In the genomic region with DNA sequence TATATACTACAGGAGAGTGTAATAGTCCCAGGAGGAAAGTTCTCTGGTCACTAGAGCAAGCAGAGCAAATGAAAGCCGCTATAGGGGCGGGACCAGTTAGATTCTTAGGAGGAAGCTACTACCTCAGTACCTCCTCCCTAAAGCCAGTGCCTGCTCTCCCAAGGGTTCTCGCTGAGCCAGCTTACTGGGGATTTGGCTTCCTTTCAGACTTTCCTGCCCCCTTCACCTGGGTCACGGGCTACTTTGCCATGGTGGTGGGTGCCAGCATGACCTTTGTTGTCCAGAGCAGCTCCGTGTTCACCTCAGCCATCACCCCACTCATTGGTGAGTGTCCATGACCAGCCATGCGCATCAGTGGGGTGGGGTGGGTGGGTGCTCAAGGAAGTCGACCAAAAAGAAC, we compare ENCODE assay signal across 26 mouse cellular contexts. TPM values are rescaled to one million over a fixed set of nuclear protein-coding genes. Genes with fewer than 3 reads are reported as not detected.
"Had no signal": no experiment of that assay in that cellular context is flagged by ENCODE, and none has a peak within 500 bp of the region (broad histone marks: within the 10 kb centered on the region; RNA-seq: fewer than 3 reads in every experiment).

No protein-coding gene starts in this region.

- H3K36me3 ChIP-seq: heart, embryonic 10.5 days; heart, embryonic 12.5 days; hindbrain, embryonic 10.5 days; hindbrain, embryonic 12.5 days; intestine, embryonic 15.5 days; limb, embryonic 13.5 days; limb, embryonic 15.5 days; liver, embryonic 12.5 days had no signal

- H3K27ac ChIP-seq: gastrocnemius, adult 2 months; heart, embryonic 10.5 days; hindbrain, embryonic 10.5 days; hindbrain, embryonic 12.5 days; hindbrain, embryonic 14.5 days; intestine, embryonic 15.5 days; layer of hippocampus, adult 2 months; left cerebral cortex, adult 2 months; limb, embryonic 13.5 days; limb, embryonic 15.5 days; liver, embryonic 12.5 days; liver, embryonic 14.5 days had no signal

- H3K4me3 ChIP-seq: gastrocnemius, adult 2 months; heart, embryonic 10.5 days; heart, embryonic 12.5 days; hindbrain, embryonic 10.5 days; hindbrain, embryonic 12.5 days; intestine, embryonic 15.5 days; layer of hippocampus, adult 2 months; left cerebral cortex, adult 2 months; limb, embryonic 13.5 days; limb, embryonic 15.5 days; liver, embryonic 12.5 days had no signal

- DNase-seq: gastrocnemius, adult 2 months; gastrocnemius, postnatal 10 days; gastrocnemius, postnatal 25 days; heart, adult 18-20 months; heart, postnatal 10 days; heart, postnatal 4 days had no signal

- H3K4me2 ChIP-seq: heart, embryonic 12.5 days; hindbrain, embryonic 12.5 days; hindbrain, embryonic 14.5 days; intestine, embryonic 15.5 days; limb, embryonic 13.5 days; limb, embryonic 15.5 days; liver, embryonic 12.5 days had no signal

- H3K9me3 ChIP-seq: heart, embryonic 10.5 days; heart, embryonic 12.5 days; hindbrain, embryonic 10.5 days; hindbrain, embryonic 12.5 days; intestine, embryonic 15.5 days; limb, embryonic 13.5 days; limb, embryonic 15.5 days; liver, embryonic 12.5 days had no signal

- H3K9ac ChIP-seq: heart, embryonic 12.5 days; hindbrain, embryonic 12.5 days; hindbrain, embryonic 14.5 days; intestine, embryonic 15.5 days; limb, embryonic 13.5 days; limb, embryonic 15.5 days; liver, embryonic 12.5 days; liver, embryonic 14.5 days had no signal

- ATAC-seq: forebrain, embryonic 16.5 days; hindbrain, embryonic 16.5 days; inflammation-experienced regulatory T-cells, adult 6 months; intestine, embryonic 15.5 days; intestine, postnatal 0 days; liver, embryonic 12.5 days had no signal

RNA-seq across cellular contexts. Expression of a gene that starts 3.2 kb away (rescaled TPM):
- polyA plus RNA-seq: heart, embryonic 10.5 days; heart, embryonic 12.5 days; heart, embryonic 14.5 days; heart, embryonic 16.5 days; hindbrain, embryonic 10.5 days; hindbrain, embryonic 12.5 days; inflammation-experienced regulatory T-cells, adult 6 months; intestine, embryonic 15.5 days; intestine, postnatal 0 days; limb, embryonic 11.5 days; limb, embryonic 15.5 days; liver, adult 2 months; liver, embryonic 12.5 days; liver, embryonic 14.5 days had no signal

RNA-seq across cellular contexts. Expression of a gene that starts 13.8 kb away (rescaled TPM):
- polyA plus RNA-seq: forebrain, embryonic 16.5 days; heart, embryonic 10.5 days; heart, embryonic 12.5 days; heart, embryonic 14.5 days; heart, embryonic 16.5 days; hindbrain, embryonic 12.5 days; hindbrain, embryonic 14.5 days; hindbrain, embryonic 16.5 days; intestine, embryonic 15.5 days; limb, embryonic 11.5 days; liver, embryonic 12.5 days had no signal

RNA-seq across cellular contexts. Expression of a gene that starts 14.8 kb away (rescaled TPM):
- polyA plus RNA-seq: forebrain, embryonic 16.5 days; heart, embryonic 14.5 days; hindbrain, embryonic 12.5 days; limb, embryonic 11.5 days had no signal
